Mouse (Mus musculus) C2C12 (cell line): Measurements from ENCODE around the gene Mcrip1. TPM values are rescaled to one million over a fixed set of nuclear protein-coding genes. Genes with fewer than 3 reads are reported as not detected.
"Not testable (repeated sequence)": the region's sequence is repeated elsewhere in the genome, so short reads cannot be mapped to it uniquely, and the experiment has no call there.

ENCODE experiments used
- H3K27me3 ChIP-seq: one replicate; pipeline ENCODE4 v1.6.1; 2011; ENCODE audit not compliant: control insufficient read depth, insufficient read depth, insufficient read length
- H3K36me3 ChIP-seq: one replicate; pipeline ENCODE4 v1.6.1; 2011; ENCODE audit not compliant: control insufficient read depth, insufficient read depth
- H3K4me3 ChIP-seq: one replicate; pipeline ENCODE4 v1.5.1; 2011; ENCODE audit warnings: mild to moderate bottlenecking, control low read depth; ENCODE audit not compliant: poor library complexity, insufficient read depth, severe bottlenecking
- H3K79me2 ChIP-seq: one replicate; pipeline ENCODE4 v1.6.1; 2011; ENCODE audit not compliant: control insufficient read depth, insufficient read depth
- H3K79me3 ChIP-seq: one replicate; pipeline ENCODE4 v1.6.1; 2011; ENCODE audit warnings: low read depth, control low read depth
- H3ac ChIP-seq: one replicate; pipeline ENCODE3; 2011; ENCODE audit warnings: low read depth; ENCODE audit not compliant: control insufficient read depth, insufficient read length
- CEBPB ChIP-seq: IDR thresholded peaks from one replicate; pipeline ENCODE4 v1.6.1; 2011; ENCODE audit warnings: low read depth, mild to moderate bottlenecking, control low read depth, moderate library complexity
- CTCF ChIP-seq: IDR thresholded peaks from one replicate; pipeline ENCODE4 v1.5.1; 2011; ENCODE audit not compliant: control insufficient read depth, insufficient read depth, insufficient read length
- FOSL1 ChIP-seq: IDR thresholded peaks from one replicate; pipeline ENCODE4 v1.8.0; 2011; ENCODE audit warnings: mild to moderate bottlenecking, low read length; ENCODE audit not compliant: poor library complexity, insufficient read depth, severe bottlenecking
- MAX ChIP-seq: IDR thresholded peaks from one replicate; pipeline ENCODE4 v1.6.1; 2011; ENCODE audit warnings: mild to moderate bottlenecking, control low read depth
- MYOD1 ChIP-seq: IDR thresholded peaks from one replicate; pipeline ENCODE4 v1.6.1; 2011; ENCODE audit warnings: low read depth; ENCODE audit not compliant: control insufficient read depth, insufficient read length
- MYOG ChIP-seq: IDR thresholded peaks from one replicate; pipeline ENCODE4 v1.6.1; 2011; ENCODE audit not compliant: control insufficient read depth, insufficient read length; ENCODE audit errors: extremely low read depth
- USF1 ChIP-seq: IDR thresholded peaks from one replicate; pipeline ENCODE4 v1.6.1; 2011; ENCODE audit warnings: low read depth, mild to moderate bottlenecking, control low read depth, moderate library complexity
- polyA plus RNA-seq: library from polyadenylated mRNA; unstranded; fragments of >200 nt; fragmentation: generic; extraction: Trizol; gene quantifications from one replicate; pipeline ENCODE4 v1.2.1, GENCODE M21; 2012; ENCODE audit warnings: missing spikeins

The Mcrip1 gene
- polyA plus RNA-seq, 1 experiment, result 90.7 TPM

GRCm38 (mm10) chr11:120515611-120516010 lies 33.9 kb downstream of the Mcrip1 start:
- TF ChIP-seq CTCF, result peak; percentile 95
- no peak for TF ChIP-seq USF1
- Histone ChIP-seq H3K36me3 (no peaks in the 10 kb centered on the region), H3K79me3 (no peaks in the 10 kb centered on the region), H3K27me3 (no peaks in the 10 kb centered on the region), H3K4me3 (no peak overlapping the region), H3K79me2 (no peaks in the 10 kb centered on the region), H3ac (no peak overlapping the region)

DNA sequence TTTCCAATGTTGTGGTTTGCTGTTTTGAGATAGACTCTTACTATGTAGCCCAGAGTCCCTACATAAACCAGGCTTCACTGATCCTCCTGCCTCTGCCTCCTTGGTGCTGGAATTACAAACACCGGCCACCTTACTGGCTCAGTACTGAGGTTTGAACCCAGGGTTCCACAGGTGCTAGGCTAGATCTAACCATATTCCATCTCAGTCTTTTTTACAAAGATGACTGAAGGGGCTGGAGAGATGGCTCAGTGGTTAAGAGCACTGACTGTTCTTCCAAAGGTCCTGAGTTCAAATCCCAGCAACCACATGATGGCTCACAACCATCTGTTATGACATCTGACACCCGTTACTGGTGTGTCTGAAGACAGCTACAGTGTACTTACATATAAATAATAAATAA lies 35.3 kb downstream of the Mcrip1 start:
- not testable (repeated sequence) for H3K4me3 ChIP-seq, H3K79me2 ChIP-seq, H3K36me3 ChIP-seq, H3ac ChIP-seq, H3K79me3 ChIP-seq, H3K27me3 ChIP-seq

DNA sequence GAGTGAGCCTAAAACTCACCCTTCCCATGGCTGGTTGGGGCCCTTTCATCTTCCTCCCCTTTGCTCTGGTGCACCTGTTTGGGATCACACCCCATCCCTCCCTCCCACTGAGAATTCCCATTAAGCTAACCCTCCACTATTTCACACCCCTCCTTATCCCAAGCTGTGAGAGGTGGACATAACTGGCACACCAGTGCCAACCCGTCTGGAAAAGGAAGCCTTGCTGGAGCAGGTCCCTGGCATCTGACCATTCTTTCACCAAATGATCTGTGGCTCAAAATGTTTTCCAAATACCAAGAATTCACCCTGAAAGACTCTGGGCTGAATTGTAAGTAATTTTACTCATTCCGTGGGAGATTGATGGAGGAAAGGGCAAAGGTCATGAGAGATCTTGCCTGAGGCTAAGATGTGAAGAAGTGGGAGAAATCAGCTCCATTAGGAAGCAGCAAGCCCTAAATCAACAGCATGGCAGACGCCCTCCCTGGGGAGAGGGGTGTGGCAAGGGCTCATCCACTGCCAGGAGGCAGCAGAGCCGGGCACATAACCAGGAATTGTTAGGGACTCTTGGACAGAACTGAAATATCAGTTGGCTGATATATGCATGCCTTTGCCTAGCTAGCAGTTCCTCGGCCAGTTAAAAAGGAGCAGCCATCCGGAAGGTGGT lies 36.6 kb downstream of the Mcrip1 start:
- Histone ChIP-seq H3K4me3 (no peak overlapping the region), H3K79me2 (no peaks in the 10 kb centered on the region), H3K36me3 (no peaks in the 10 kb centered on the region), H3K27me3 (no peaks in the 10 kb centered on the region), H3K79me3 (no peaks in the 10 kb centered on the region), H3ac (no peak overlapping the region)
- TF ChIP-seq CEBPB (no peak), FOSL1 (no peak), MYOG (no peak), MYOD1 (no peak), CTCF (no peak), USF1 (no peak), MAX (no peak)

DNA sequence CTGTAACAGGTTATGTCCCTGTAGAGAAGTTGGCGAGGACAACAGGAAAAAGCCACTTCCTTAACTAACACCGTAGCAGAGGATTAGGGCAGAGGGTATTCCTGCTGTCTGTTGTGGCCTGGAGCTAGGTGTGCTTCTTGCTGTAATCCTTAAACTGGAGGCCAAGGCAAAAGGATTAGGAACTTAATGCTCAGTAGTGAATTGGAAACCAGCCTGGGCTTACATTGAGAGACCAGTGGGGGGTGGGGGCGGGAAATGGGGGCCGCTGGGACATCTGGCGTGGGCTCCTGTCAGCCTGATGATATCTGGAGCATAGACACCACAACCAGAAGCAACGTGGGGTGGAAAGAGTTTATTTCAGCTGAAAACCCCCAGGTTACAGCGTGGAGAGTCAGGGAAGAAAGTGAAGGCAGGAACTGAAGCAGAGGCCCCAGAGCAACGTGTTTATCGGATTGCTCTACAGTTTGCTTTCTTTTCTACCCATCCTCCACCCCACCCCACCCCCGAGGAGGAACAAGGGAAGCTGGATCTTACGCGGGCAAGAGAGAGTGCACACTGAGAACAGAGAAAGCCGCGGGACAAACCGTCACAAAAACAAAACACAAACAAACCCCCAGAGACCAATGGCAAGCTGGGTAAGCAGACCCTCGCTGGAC lies 39.0 kb downstream of the Mcrip1 start:
- no peaks in the 10 kb centered on the region for H3K79me2 ChIP-seq
- no peaks in the 10 kb centered on the region for H3K36me3 ChIP-seq
- no peak for TF ChIP-seq MYOD1
- no peak for TF ChIP-seq FOSL1
- no peak for TF ChIP-seq USF1
- H3K27me3 ChIP-seq, result no peaks in the 10 kb centered on the region
- no peak overlapping the region for H3ac ChIP-seq
- H3K4me3 ChIP-seq, result no peak overlapping the region
- H3K79me3 ChIP-seq, result no peaks in the 10 kb centered on the region

DNA sequence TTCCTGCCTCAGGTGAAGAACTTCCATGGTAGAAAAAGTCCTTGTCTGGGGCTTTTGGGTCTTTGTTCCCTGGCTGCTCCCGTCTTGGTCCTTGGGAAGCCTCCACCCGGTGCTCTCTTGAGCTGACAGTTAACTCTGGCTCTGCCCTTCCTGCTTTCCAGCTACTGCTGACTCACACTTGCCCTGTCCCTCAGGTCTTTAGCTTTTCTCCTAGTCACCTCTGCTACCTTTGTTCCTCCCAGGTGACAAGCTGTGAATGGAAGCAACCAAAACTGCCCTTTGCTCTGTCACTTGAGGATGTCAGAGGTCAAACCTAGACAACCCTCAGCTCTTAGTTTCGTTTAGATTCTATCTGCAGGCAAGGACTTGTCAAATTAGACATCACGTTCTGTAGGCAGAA lies 39.6 kb downstream of the Mcrip1 start:
- H3ac ChIP-seq, result no peak overlapping the region
- no peak overlapping the region for H3K4me3 ChIP-seq
- no peak for TF ChIP-seq MYOG
- no peak for TF ChIP-seq MYOD1
- TF ChIP-seq USF1, result no peak
- TF ChIP-seq MAX, result no peak
- TF ChIP-seq CEBPB, result no peak
- TF ChIP-seq CTCF, result no peak
- TF ChIP-seq FOSL1, result no peak
- no peaks in the 10 kb centered on the region for H3K36me3 ChIP-seq
- H3K27me3 ChIP-seq, result no peaks in the 10 kb centered on the region
- no peaks in the 10 kb centered on the region for H3K79me2 ChIP-seq
- H3K79me3 ChIP-seq, result no peaks in the 10 kb centered on the region

- Histone ChIP-seq H3K36me3 (no peaks in the 10 kb centered on the region), H3K27me3 (no peaks in the 10 kb centered on the region), H3K79me3 (no peaks in the 10 kb centered on the region), H3K79me2 (no peaks in the 10 kb centered on the region), H3K4me3 (no peak overlapping the region), H3ac (no peak overlapping the region)
- no peak for TF ChIP-seq CEBPB
- TF ChIP-seq USF1, result peak; percentile 76
- no peak for TF ChIP-seq FOSL1
- no peak for TF ChIP-seq CTCF
- TF ChIP-seq MYOG, result no peak
- TF ChIP-seq MYOD1, result no peak
- TF ChIP-seq MAX, result peak; percentile 14
Measured at GRCm38 (mm10) chr11:120508290-120508870, 41.1 kb downstream of the Mcrip1 start.
